Mouse (Mus musculus) E14TG2a.4 (cell line): ENCODE data around the gene Pde5a.

Source experiments
- H3K27me3 ChIP-seq: 2 replicates; pipeline ENCODE4 v1.6.1; 2014; ENCODE audit warnings: low read length, control low read depth; ENCODE audit not compliant: insufficient read depth
- H3K36me3 ChIP-seq: 2 replicates; pipeline ENCODE4 v1.6.1; 2014; ENCODE audit warnings: low read length, control low read depth; ENCODE audit not compliant: insufficient read depth
- H3K4me1 ChIP-seq: replicated peaks from 2 replicates; pipeline ENCODE4 v1.6.1; 2014; ENCODE audit warnings: low read depth, low read length, control low read depth
- H3K4me3 ChIP-seq: replicated peaks from 2 replicates; pipeline ENCODE4 v1.5.1; 2014; ENCODE audit warnings: mild to moderate bottlenecking, low read length
- H3K9me3 ChIP-seq: 2 replicates; pipeline ENCODE4 v1.6.1; 2014; ENCODE audit warnings: low read length, control low read depth
- CTCF ChIP-seq: conservative IDR thresholded peaks from 2 replicates; pipeline ENCODE4 v1.5.1; 2014; ENCODE audit warnings: low read length
- NANOG ChIP-seq: IDR thresholded peaks from 2 replicates; pipeline ENCODE4 v1.6.1; 2014; ENCODE audit warnings: borderline replicate concordance, low read length, mixed read lengths
- POU5F1 ChIP-seq: IDR thresholded peaks from 2 replicates; pipeline ENCODE4 v1.6.1; 2014; ENCODE audit warnings: low read length, borderline replicate concordance

Gene Pde5a

DNA sequence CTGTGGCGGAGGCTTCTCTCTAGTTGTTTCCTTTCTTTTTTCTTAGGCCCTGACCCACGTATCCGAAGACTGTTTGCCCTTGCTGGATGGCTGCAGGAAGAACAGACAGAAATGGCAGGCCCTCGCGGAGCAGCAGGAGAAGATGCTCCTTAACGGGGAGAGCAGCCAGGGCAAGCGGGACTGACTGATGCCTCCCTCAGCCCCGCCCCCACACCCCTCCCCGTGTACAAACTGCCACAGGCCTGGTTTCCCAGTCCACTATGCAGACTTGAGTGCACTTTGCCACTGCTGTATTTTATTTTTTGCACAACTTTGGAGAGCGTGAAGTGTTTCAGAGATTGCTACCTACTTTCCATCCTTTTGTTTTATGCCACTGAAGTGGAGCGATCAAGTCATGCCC is 126.4 kb downstream of the Pde5a start:
- H3K27me3 ChIP-seq: no peaks in the 10 kb centered on the region
- H3K4me3 ChIP-seq: peak overlapping the region; percentile 65
- no peak for TF ChIP-seq CTCF
- no peak for TF ChIP-seq NANOG
- TF ChIP-seq POU5F1: no peak
- no peaks in the 10 kb centered on the region for H3K4me1 ChIP-seq
- no peaks in the 10 kb centered on the region for H3K36me3 ChIP-seq
- no peaks in the 10 kb centered on the region for H3K9me3 ChIP-seq

DNA sequence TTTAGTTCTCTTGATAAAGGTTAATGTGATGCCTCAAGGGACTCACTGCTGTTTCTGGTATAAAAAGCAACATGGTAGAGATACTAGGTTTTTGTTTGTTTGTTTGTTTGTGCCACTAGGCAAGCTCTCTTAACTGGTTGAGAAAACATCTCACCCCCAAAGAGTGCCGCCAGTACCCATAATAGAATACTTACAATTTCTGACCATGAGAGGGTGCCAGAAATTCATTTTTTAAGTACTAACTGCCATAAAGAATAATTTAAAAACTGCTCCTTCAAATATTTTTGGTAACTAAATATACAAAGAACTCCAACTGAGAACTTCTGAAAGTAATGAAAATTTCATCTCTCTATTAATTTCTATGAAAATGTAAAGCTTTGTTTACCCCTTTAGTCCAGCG is 131.1 kb downstream of the Pde5a start:
- H3K36me3 ChIP-seq: no peaks in the 10 kb centered on the region
- TF ChIP-seq NANOG: no peak
- TF ChIP-seq POU5F1: no peak
- TF ChIP-seq CTCF: no peak
- H3K4me1 ChIP-seq: no peaks in the 10 kb centered on the region
- H3K9me3 ChIP-seq: no peaks in the 10 kb centered on the region
- H3K27me3 ChIP-seq: no peaks in the 10 kb centered on the region
- no peak overlapping the region for H3K4me3 ChIP-seq

DNA sequence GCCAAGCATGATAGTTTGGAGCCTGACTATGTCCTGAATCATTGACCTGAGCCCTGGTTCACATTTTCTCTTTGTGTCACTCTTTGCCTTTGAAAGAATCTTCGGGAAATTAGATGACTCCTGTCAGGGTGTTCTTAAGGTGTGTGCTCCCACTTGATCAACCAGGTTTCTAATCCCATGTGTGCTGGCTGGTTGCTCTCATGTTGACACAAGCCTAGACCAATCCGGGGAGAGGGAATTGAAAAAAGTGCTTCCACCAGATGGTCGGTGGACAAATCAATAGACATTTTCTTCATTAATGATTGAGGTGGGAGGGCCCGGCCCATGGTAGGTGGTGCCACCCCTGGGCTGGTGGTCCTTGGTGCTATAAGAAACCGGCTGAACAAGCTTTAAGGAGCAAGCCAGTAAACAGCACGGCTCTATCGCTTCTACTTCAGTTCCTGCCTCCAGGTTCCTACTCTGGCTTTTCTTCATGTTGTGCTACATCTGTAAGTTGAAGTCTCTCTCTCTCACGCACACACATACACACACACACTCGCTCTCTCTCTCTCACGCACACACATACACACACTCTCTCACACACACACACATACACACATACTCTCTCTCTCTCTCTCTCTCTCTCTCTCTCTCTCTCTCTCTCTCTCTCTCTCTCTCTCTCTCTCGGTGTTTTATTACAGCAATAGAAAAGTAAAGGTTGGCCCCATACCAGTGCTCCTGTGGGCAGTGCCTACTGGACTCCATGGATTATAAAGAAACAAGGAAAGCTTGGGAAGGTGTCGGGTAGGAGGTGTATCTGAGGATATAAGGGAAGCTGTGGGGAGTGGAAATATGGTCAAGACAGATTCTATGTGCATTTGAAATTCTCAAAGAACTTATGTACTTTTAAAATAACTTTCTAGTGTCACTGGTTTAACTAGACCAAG is 132.1 kb downstream of the Pde5a start:
- no peaks in the 10 kb centered on the region for H3K9me3 ChIP-seq
- no peaks in the 10 kb centered on the region for H3K27me3 ChIP-seq
- TF ChIP-seq POU5F1: no peak
- no peak for TF ChIP-seq CTCF
- TF ChIP-seq NANOG: no peak
- H3K36me3 ChIP-seq: no peaks in the 10 kb centered on the region
- H3K4me1 ChIP-seq: no peaks in the 10 kb centered on the region
- H3K4me3 ChIP-seq: no peak overlapping the region

DNA sequence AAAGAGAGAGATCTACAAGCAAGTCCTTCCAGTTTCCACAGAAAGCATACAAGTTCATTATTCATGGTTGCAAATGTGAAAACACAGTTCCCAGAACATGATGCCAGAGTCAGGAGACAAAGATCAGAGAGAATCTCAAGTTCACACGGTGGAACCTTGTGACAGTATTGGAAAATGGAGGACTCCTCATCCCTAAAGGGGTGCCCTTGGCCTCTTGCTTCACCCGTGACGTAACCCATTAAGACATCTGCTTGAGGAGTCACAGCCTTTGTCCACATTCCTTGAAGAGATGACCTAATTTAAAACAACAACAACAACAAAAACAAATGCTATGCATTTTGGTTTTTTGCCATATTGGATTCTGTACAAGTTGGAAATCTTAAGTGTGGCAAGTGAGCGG is 136.3 kb downstream of the Pde5a start:
- no peak overlapping the region for H3K4me3 ChIP-seq
- no peak for TF ChIP-seq POU5F1
- TF ChIP-seq CTCF: no peak
- H3K36me3 ChIP-seq: no peaks in the 10 kb centered on the region
- H3K27me3 ChIP-seq: no peaks in the 10 kb centered on the region
- H3K9me3 ChIP-seq: no peaks in the 10 kb centered on the region
- no peaks in the 10 kb centered on the region for H3K4me1 ChIP-seq

DNA sequence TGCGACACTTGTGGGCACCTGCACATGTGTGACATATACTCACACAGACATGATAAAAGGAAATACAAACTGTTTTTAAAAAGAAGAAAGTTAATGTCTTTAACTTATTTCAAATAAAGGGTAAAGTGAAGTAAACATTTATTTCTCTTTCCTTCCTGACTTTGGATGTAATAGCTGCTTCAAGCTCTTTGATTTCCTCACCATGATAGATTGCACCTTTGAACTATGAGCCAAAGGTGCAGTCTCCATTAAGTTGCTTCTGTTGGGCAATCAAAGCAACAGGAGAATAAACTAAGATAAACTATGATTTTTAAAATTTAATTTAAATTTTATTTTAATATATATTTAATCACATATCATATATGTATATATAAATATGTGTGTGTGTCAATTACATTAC is 139.5 kb downstream of the Pde5a start:
- Histone ChIP-seq H3K27me3 (no peaks in the 10 kb centered on the region), H3K36me3 (no peaks in the 10 kb centered on the region), H3K4me3 (no peak overlapping the region)

DNA sequence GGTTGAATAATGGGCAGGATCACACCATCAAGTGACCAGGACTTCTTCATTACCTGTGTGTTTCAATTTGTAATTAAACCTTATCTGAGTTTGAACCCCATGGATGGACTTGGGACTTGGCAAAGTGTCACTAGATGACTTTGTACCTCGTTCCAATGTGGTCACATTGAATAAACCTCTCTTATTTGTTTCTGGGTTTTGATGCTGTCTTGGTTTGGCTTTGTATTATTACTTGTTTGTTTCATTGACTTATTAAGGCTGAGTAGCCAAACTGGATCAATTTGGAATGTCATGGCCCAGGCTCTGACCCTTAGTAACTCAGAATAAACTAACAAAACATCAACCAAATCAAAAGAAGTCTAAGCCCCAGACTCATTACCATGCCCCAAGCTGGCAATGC is 142.8 kb downstream of the Pde5a start:
- H3K4me3 ChIP-seq: no peak overlapping the region
- TF ChIP-seq CTCF (no peak), POU5F1 (no peak), NANOG (no peak)
- no peaks in the 10 kb centered on the region for H3K9me3 ChIP-seq
- H3K27me3 ChIP-seq: no peaks in the 10 kb centered on the region
- no peaks in the 10 kb centered on the region for H3K36me3 ChIP-seq
- H3K4me1 ChIP-seq: no peaks in the 10 kb centered on the region

More for the DNA sequence above, 139.5 kb downstream of the Pde5a start:
- TF ChIP-seq POU5F1 (no peak), NANOG (no peak), CTCF (no peak)
- no peaks in the 10 kb centered on the region for H3K4me1 ChIP-seq
- H3K9me3 ChIP-seq: no peaks in the 10 kb centered on the region

DNA sequence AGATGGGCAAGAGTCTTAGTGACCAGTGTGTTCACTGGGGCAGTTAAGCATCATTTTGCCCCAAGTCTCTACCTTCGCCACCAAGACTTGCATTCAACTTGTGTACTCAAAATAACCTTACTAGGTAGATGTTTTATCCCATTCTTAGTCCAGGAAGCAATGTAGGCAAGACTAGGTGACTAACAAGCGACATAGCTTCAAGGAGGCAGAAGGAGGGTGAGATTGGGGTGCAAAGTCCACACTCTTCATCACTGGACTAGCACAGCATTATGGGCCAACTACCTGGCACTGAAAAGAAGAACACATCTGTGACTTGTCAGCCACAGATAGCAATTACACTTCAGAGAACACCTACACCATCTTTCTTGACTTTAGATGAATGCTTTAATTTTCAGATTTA is 148.1 kb downstream of the Pde5a start:
- H3K36me3 ChIP-seq: no peaks in the 10 kb centered on the region
- no peaks in the 10 kb centered on the region for H3K9me3 ChIP-seq
- H3K4me3 ChIP-seq: no peak overlapping the region
- H3K27me3 ChIP-seq: no peaks in the 10 kb centered on the region
- 0 out of 2 replicates have a peak, but pooled peaks cover 3% of the 10 kb centered on the region for H3K4me1 ChIP-seq
- no peak for TF ChIP-seq CTCF
- TF ChIP-seq POU5F1: no peak
- no peak for TF ChIP-seq NANOG

DNA sequence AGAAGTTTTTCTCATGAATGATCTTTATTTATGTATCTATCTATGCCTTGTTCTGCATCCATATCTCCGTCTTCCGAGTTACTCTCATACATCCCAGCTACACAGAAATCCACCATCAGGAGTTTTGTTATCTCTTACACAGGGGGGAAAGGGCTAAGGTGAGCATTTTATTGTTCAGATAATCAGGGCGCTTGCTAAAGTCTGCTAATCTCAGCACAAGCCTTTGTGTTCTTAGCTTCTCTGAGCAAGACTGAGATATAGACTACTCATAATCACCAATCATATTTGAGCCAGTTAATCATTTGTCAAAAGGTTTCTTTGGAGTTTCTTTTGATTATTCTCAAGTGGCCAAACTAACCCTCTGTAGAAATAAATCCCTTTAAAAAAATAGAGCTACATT is 148.8 kb downstream of the Pde5a start:
- Histone ChIP-seq H3K36me3 (no peaks in the 10 kb centered on the region), H3K4me3 (no peak overlapping the region), H3K27me3 (no peaks in the 10 kb centered on the region), H3K4me1 (0 out of 2 replicates have a peak, but pooled peaks cover 3% of the 10 kb centered on the region), H3K9me3 (no peaks in the 10 kb centered on the region)
- TF ChIP-seq POU5F1 (no peak), CTCF (no peak), NANOG (no peak)

DNA sequence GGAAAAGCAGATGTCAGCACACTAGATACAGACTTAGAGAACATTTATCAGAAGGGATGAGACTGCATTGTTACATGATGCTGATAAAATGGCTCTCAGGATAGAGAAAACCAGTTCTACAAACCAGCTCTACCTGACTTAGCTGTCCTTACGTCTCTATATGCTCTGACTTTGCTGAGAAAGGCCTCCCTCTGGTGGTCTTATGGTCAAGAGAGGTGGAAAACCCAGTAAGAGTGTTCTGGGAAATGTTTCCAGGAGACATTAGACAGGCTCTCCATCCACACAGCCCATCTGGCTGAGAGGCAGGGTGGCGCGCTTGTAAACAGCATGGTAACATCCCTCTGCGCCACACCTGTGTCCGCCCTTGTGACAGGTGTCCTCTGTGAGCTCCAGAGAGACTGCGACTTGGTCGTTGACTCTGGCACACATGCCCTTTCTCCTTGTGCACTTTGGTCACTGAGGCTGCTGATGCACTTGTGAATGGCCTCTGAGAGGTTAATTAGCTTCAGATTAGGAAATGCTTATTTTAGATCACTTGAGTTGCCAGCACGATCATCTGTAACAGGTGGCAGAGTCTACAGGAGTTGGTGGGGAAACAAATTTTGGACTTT is 150.1 kb downstream of the Pde5a start:
- Histone ChIP-seq H3K36me3 (no peaks in the 10 kb centered on the region), H3K4me1 (0 out of 2 replicates have a peak, but pooled peaks cover 3% of the 10 kb centered on the region), H3K4me3 (no peak overlapping the region), H3K27me3 (no peaks in the 10 kb centered on the region), H3K9me3 (no peaks in the 10 kb centered on the region)
- TF ChIP-seq NANOG (no peak), CTCF (peak; percentile 10; the same call in 1 of the 2 replicates)
